Mouse (Mus musculus): ENCODE data around the gene Pin4. TPM values are rescaled to one million over a fixed set of nuclear protein-coding genes. Genes with fewer than 3 reads are reported as not detected.
A peak's percentile ranks its signal among the peaks of the same experiment; 100 is the strongest.

The Pin4 gene
- 2.2 and 5.3 TPM in 2 replicates for total RNA-seq (2014; rRNA removed)
- 50.1 and 57.6 TPM in 2 replicates for polyA plus RNA-seq (2015; fragmentation: Nextera tagmentation; extraction: Ambion mirVana)

GRCm38 (mm10) chrX:102119042-102119864 is at the start of gene Pin4:
Gene Pin4 (plus strand): TSS chrX:102119447.
- TF ChIP-seq CTCF (IDR thresholded peaks at IDR 0.05; ENCODE audit: low read depth) = peak; percentile 51
- Histone ChIP-seq H3K4me2 (ENCODE audit: low read depth, low read length) (peak within 1 kb of the TSS; percentile 63), H3K27me3 (ENCODE audit: insufficient read depth, low read length) (no peaks in the 10 kb centered on the region), H3K27ac (peak within 1 kb of the TSS; percentile 60), H3K9ac (replicated peaks; ENCODE audit: low read length) (peak within 1 kb of the TSS; percentile 56), H3K4me1 (ENCODE audit: insufficient read depth, low read length) (no peaks in the 10 kb centered on the region), H3K9me3 (ENCODE audit: low read length) (no peaks in the 10 kb centered on the region), H3K36me3 (ENCODE audit: insufficient read depth, low read length) (no peaks in the 10 kb centered on the region), H3K4me3 (ENCODE audit: low read length) (peak within 1 kb of the TSS; percentile 51)
- peak; percentile 96 for DNase-seq (ENCODE audit: low spot score)
- 24% methylated on average over 30 of the region's 30 CpGs for WGBS
- peak; percentile 99 for ATAC-seq

GRCm38 (mm10) chrX:102070591-102071471 is 48.4 kb upstream of the Pin4 start, which contains the start of gene Rtl5:
Gene Rtl5 (minus strand): TSS chrX:102071304.
- WGBS = 25% methylated on average over 60 of the region's 61 CpGs
- Histone ChIP-seq H3K4me3 (ENCODE audit: low read length) (peak within 1 kb of the TSS; percentile 49), H3K4me1 (ENCODE audit: insufficient read depth, low read length) (no peaks in the 10 kb centered on the region), H3K36me3 (ENCODE audit: insufficient read depth, low read length) (no peaks in the 10 kb centered on the region), H3K9ac (replicated peaks; ENCODE audit: low read length) (peak within 1 kb of the TSS; percentile 57), H3K27me3 (ENCODE audit: insufficient read depth, low read length) (no peaks in the 10 kb centered on the region), H3K27ac (peak within 1 kb of the TSS; percentile 74), H3K9me3 (ENCODE audit: low read length) (no peaks in the 10 kb centered on the region), H3K4me2 (ENCODE audit: low read depth, low read length) (peak within 1 kb of the TSS; percentile 66)
- TF ChIP-seq CTCF (IDR thresholded peaks at IDR 0.05; ENCODE audit: low read depth) = no peak
- peak; percentile 90 for DNase-seq (ENCODE audit: low spot score)
- peak; percentile 95 for ATAC-seq

- no peaks in the 10 kb centered on the region for H3K4me1 ChIP-seq (ENCODE audit: insufficient read depth, low read length)
- H3K27ac ChIP-seq = peak overlapping the region; percentile 74; the same call in 1 of the 2 replicates
- peak overlapping the region; percentile 66 for H3K4me2 ChIP-seq (ENCODE audit: low read depth, low read length)
- H3K36me3 ChIP-seq (ENCODE audit: insufficient read depth, low read length) = no peaks in the 10 kb centered on the region
- H3K9ac ChIP-seq (replicated peaks; ENCODE audit: low read length) = no peak overlapping the region
- no peak for TF ChIP-seq CTCF (IDR thresholded peaks at IDR 0.05; ENCODE audit: low read depth)
- DNase-seq (ENCODE audit: low spot score) (no peak), ATAC-seq (peak; percentile 42)
- peak overlapping the region; percentile 49 for H3K4me3 ChIP-seq (ENCODE audit: low read length)
- H3K9me3 ChIP-seq (ENCODE audit: low read length) = no peaks in the 10 kb centered on the region
- WGBS = 42% methylated on average over 2 of the region's 2 CpGs
- no peaks in the 10 kb centered on the region for H3K27me3 ChIP-seq (ENCODE audit: insufficient read depth, low read length)
These were observed 47.7 kb upstream of the Pin4 start for GRCm38 (mm10) chrX:102071517-102071916.

GRCm38 (mm10) chrX:102073605-102074325 is 45.5 kb upstream of the Pin4 start:
- H3K4me3 ChIP-seq (ENCODE audit: low read length) = no peak overlapping the region
- H3K4me1 ChIP-seq (ENCODE audit: insufficient read depth, low read length) = no peaks in the 10 kb centered on the region
- ATAC-seq (no peak), DNase-seq (ENCODE audit: low spot score) (no peak)
- WGBS = 74% methylated on average over 14 of the region's 14 CpGs
- no peaks in the 10 kb centered on the region for H3K9me3 ChIP-seq (ENCODE audit: low read length)
- no peak overlapping the region for H3K4me2 ChIP-seq (ENCODE audit: low read depth, low read length)
- TF ChIP-seq CTCF (IDR thresholded peaks at IDR 0.05; ENCODE audit: low read depth) = no peak
- no peak overlapping the region for H3K27ac ChIP-seq
- H3K27me3 ChIP-seq (ENCODE audit: insufficient read depth, low read length) = no peaks in the 10 kb centered on the region
- no peak overlapping the region for H3K9ac ChIP-seq (replicated peaks; ENCODE audit: low read length)
- H3K36me3 ChIP-seq (ENCODE audit: insufficient read depth, low read length) = no peaks in the 10 kb centered on the region

- WGBS = 70% methylated on average over 5 of the region's 5 CpGs
- no peak overlapping the region for H3K9ac ChIP-seq (replicated peaks; ENCODE audit: low read length)
- H3K9me3 ChIP-seq (ENCODE audit: low read length) = no peaks in the 10 kb centered on the region
- DNase-seq (ENCODE audit: low spot score) = no peak
- TF ChIP-seq CTCF (IDR thresholded peaks at IDR 0.05; ENCODE audit: low read depth) = no peak
- H3K4me2 ChIP-seq (ENCODE audit: low read depth, low read length) = no peak overlapping the region
- H3K4me3 ChIP-seq (ENCODE audit: low read length) = no peak overlapping the region
- H3K27ac ChIP-seq = no peak overlapping the region
- H3K4me1 ChIP-seq (ENCODE audit: insufficient read depth, low read length) = no peaks in the 10 kb centered on the region
- H3K27me3 ChIP-seq (ENCODE audit: insufficient read depth, low read length) = no peaks in the 10 kb centered on the region
- no peaks in the 10 kb centered on the region for H3K36me3 ChIP-seq (ENCODE audit: insufficient read depth, low read length)
- no peak for ATAC-seq
These were observed 44.8 kb upstream of the Pin4 start for GRCm38 (mm10) chrX:102074435-102074834.

GRCm38 (mm10) chrX:102075158-102075557 is 44.1 kb upstream of the Pin4 start:
- Histone ChIP-seq H3K4me3 (ENCODE audit: low read length) (no peak overlapping the region), H3K27ac (no peak overlapping the region), H3K4me2 (ENCODE audit: low read depth, low read length) (no peak overlapping the region), H3K36me3 (ENCODE audit: insufficient read depth, low read length) (no peaks in the 10 kb centered on the region), H3K27me3 (ENCODE audit: insufficient read depth, low read length) (no peaks in the 10 kb centered on the region), H3K9me3 (ENCODE audit: low read length) (no peaks in the 10 kb centered on the region), H3K4me1 (ENCODE audit: insufficient read depth, low read length) (no peaks in the 10 kb centered on the region), H3K9ac (replicated peaks; ENCODE audit: low read length) (no peak overlapping the region)
- 84% methylated on average over 4 of the region's 4 CpGs for WGBS
- DNase-seq (ENCODE audit: low spot score) (no peak), ATAC-seq (no peak)
- no peak for TF ChIP-seq CTCF (IDR thresholded peaks at IDR 0.05; ENCODE audit: low read depth)

Measured in hindbrain, postnatal 0 days (tissue).